Mouse (Mus musculus) heart, embryonic 10.5 days (tissue): Measurements from ENCODE around the gene Gm20517. TPM values are rescaled to one million over a fixed set of nuclear protein-coding genes. Genes with fewer than 3 reads are reported as not detected.

Experiments used
- DNase-seq: peaks from one replicate; pipeline ENCODE4 v3.0.0-alpha.2; 2017; ENCODE audit warnings: low spot score
- H3K27ac ChIP-seq: fragments of 300-500 bp; sonication (generic); 2 replicates; pipeline ENCODE4 v1.5.1; 2016; ENCODE audit warnings: mild to moderate bottlenecking
- H3K27me3 ChIP-seq: fragments of 300-500 bp; sonication (generic); 2 replicates; pipeline ENCODE4 v1.6.1; 2016; ENCODE audit warnings: mild to moderate bottlenecking; ENCODE audit not compliant: poor library complexity, insufficient read depth, severe bottlenecking
- H3K36me3 ChIP-seq: fragments of 300-500 bp; sonication (generic); 2 replicates; pipeline ENCODE4 v1.6.1; 2016; ENCODE audit warnings: mild to moderate bottlenecking, moderate library complexity
- H3K4me1 ChIP-seq: fragments of 300-500 bp; sonication (generic); 2 replicates; pipeline ENCODE4 v1.6.1; 2016; ENCODE audit warnings: mild to moderate bottlenecking
- H3K4me3 ChIP-seq: fragments of 300-500 bp; sonication (generic); 2 replicates; pipeline ENCODE4 v1.5.1; 2016; ENCODE audit warnings: mild to moderate bottlenecking, moderate library complexity
- H3K9me3 ChIP-seq: fragments of 300-500 bp; sonication (generic); 2 replicates; pipeline ENCODE4 v1.6.1; 2016; ENCODE audit warnings: mild to moderate bottlenecking, moderate library complexity
- WGBS: fragments of 180-500 bp; shearing (Covaris S2); methylation state at CpG from one replicate; pipeline ENCODE4 v1.1.7; 2016; 5-methylcytosine and 5-hydroxymethylcytosine counted together
- polyA plus RNA-seq: library from polyadenylated mRNA; unstranded; fragments of >200 nt; fragmentation: Nextera tagmentation; extraction: Ambion mirVana; gene quantifications from 2 replicates; pipeline ENCODE4 v1.2.1, GENCODE M21; 2016

Gene Gm20517
- polyA plus RNA-seq, result 1.6 and 2.1 TPM in 2 replicates

GRCm38 (mm10) chr17:47610849-47611660 lies at the start of gene Gm20517, which contains the start of the genes Bysl and Med20:
TSS of gene Gm20517 (plus strand) at chr17:47611589.
TSS of gene Bysl (minus strand) at chr17:47611492.
TSS of gene Med20 (plus strand) at chr17:47611582.
- H3K4me1 ChIP-seq, result peaks cover 21% of the 10 kb centered on the region
- under 1% methylated on average over 59 of the region's 59 CpGs for WGBS
- peak within 1 kb of the TSS; percentile 89 for H3K27ac ChIP-seq
- H3K36me3 ChIP-seq, result peaks cover 57% of the 10 kb centered on the region
- peak; percentile 98 for DNase-seq
- peak within 1 kb of the TSS; percentile 85 for H3K4me3 ChIP-seq
- no peaks in the 10 kb centered on the region for H3K9me3 ChIP-seq
- no peaks in the 10 kb centered on the region for H3K27me3 ChIP-seq

- H3K27ac ChIP-seq, result no peak overlapping the region
- WGBS, result 74% methylated on average over 6 of the region's 6 CpGs
- no peak for DNase-seq
Measured at GRCm38 (mm10) chr17:47562875-47563274, 48.5 kb upstream of the Gm20517 start.

GRCm38 (mm10) chr17:47564612-47565011 lies 46.8 kb upstream of the Gm20517 start:
- WGBS, result 56% methylated on average over 5 of the region's 5 CpGs
- no peak for DNase-seq
- H3K4me1 ChIP-seq, result peaks cover 12% of the 10 kb centered on the region
- no peaks in the 10 kb centered on the region for H3K27me3 ChIP-seq
- H3K27ac ChIP-seq, result no peak overlapping the region
- H3K9me3 ChIP-seq, result no peaks in the 10 kb centered on the region
- H3K36me3 ChIP-seq, result no peaks in the 10 kb centered on the region
- H3K4me3 ChIP-seq, result no peak overlapping the region

More at GRCm38 (mm10) chr17:47562875-47563274, 48.5 kb upstream of the Gm20517 start:
- Histone ChIP-seq H3K4me3 (no peak overlapping the region), H3K36me3 (no peaks in the 10 kb centered on the region), H3K9me3 (no peaks in the 10 kb centered on the region), H3K27me3 (no peaks in the 10 kb centered on the region), H3K4me1 (peaks cover 14% of the 10 kb centered on the region)

GRCm38 (mm10) chr17:47566133-47566532 lies 45.3 kb upstream of the Gm20517 start:
- peaks cover 4% of the 10 kb centered on the region; the same call in 1 of the 2 replicates for H3K4me1 ChIP-seq
- H3K4me3 ChIP-seq, result no peak overlapping the region
- DNase-seq, result no peak
- no peak overlapping the region for H3K27ac ChIP-seq
- H3K36me3 ChIP-seq, result no peaks in the 10 kb centered on the region
- H3K9me3 ChIP-seq, result no peaks in the 10 kb centered on the region
- WGBS, result 51% methylated on average over 2 of the region's 2 CpGs
- H3K27me3 ChIP-seq, result no peaks in the 10 kb centered on the region

GRCm38 (mm10) chr17:47567271-47567670 lies 44.1 kb upstream of the Gm20517 start:
- Histone ChIP-seq H3K4me1 (peaks cover 13% of the 10 kb centered on the region), H3K36me3 (no peaks in the 10 kb centered on the region), H3K9me3 (no peaks in the 10 kb centered on the region), H3K27me3 (no peaks in the 10 kb centered on the region), H3K4me3 (no peak overlapping the region), H3K27ac (peak overlapping the region; percentile 74)
- no peak for DNase-seq
- WGBS, result 64% methylated on average over 3 of the region's 3 CpGs

- H3K4me3 ChIP-seq, result no peak overlapping the region
- no peaks in the 10 kb centered on the region for H3K27me3 ChIP-seq
- DNase-seq, result no peak
- no peaks in the 10 kb centered on the region for H3K36me3 ChIP-seq
- peak overlapping the region; percentile 54; the same call in 1 of the 2 replicates for H3K27ac ChIP-seq
- 79% methylated on average over 3 of the region's 3 CpGs for WGBS
- peaks cover 13% of the 10 kb centered on the region for H3K4me1 ChIP-seq
- H3K9me3 ChIP-seq, result no peaks in the 10 kb centered on the region
Measured at GRCm38 (mm10) chr17:47568389-47568788, 43.0 kb upstream of the Gm20517 start.

- Histone ChIP-seq H3K36me3 (no peaks in the 10 kb centered on the region), H3K4me3 (no peak overlapping the region), H3K9me3 (no peaks in the 10 kb centered on the region), H3K27ac (peak overlapping the region; percentile 54; the same call in 1 of the 2 replicates), H3K27me3 (no peaks in the 10 kb centered on the region), H3K4me1 (peaks cover 13% of the 10 kb centered on the region)
- WGBS, result 84% methylated on average over 10 of the region's 10 CpGs
- DNase-seq, result no peak
Measured at GRCm38 (mm10) chr17:47568951-47569527, 42.4 kb upstream of the Gm20517 start.

- H3K9me3 ChIP-seq, result no peaks in the 10 kb centered on the region
- H3K27me3 ChIP-seq, result no peaks in the 10 kb centered on the region
- H3K36me3 ChIP-seq, result no peaks in the 10 kb centered on the region
- WGBS, result 45% methylated on average over 7 of the region's 7 CpGs
- no peak overlapping the region for H3K4me3 ChIP-seq
- no peak for DNase-seq
- peaks cover 22% of the 10 kb centered on the region for H3K4me1 ChIP-seq
- H3K27ac ChIP-seq, result no peak overlapping the region; the same call in 1 of the 2 replicates
Measured at GRCm38 (mm10) chr17:47571621-47572020, 39.8 kb upstream of the Gm20517 start.

GRCm38 (mm10) chr17:47572436-47572835 lies 39.0 kb upstream of the Gm20517 start:
- no peak for DNase-seq

GRCm38 (mm10) chr17:47574028-47574427 lies 37.4 kb upstream of the Gm20517 start:
- H3K27ac ChIP-seq, result no peak overlapping the region
- H3K27me3 ChIP-seq, result no peaks in the 10 kb centered on the region
- WGBS, result 60% methylated on average over 8 of the region's 8 CpGs
- H3K36me3 ChIP-seq, result no peaks in the 10 kb centered on the region
- no peak overlapping the region for H3K4me3 ChIP-seq
- no peaks in the 10 kb centered on the region for H3K9me3 ChIP-seq
- peaks cover 18% of the 10 kb centered on the region for H3K4me1 ChIP-seq
- no peak for DNase-seq

More at GRCm38 (mm10) chr17:47572436-47572835, 39.0 kb upstream of the Gm20517 start:
- H3K27me3 ChIP-seq, result no peaks in the 10 kb centered on the region
- peaks cover 18% of the 10 kb centered on the region for H3K4me1 ChIP-seq
- no peaks in the 10 kb centered on the region for H3K36me3 ChIP-seq
- no peaks in the 10 kb centered on the region for H3K9me3 ChIP-seq
- H3K27ac ChIP-seq, result no peak overlapping the region
- H3K4me3 ChIP-seq, result no peak overlapping the region

- Histone ChIP-seq H3K27me3 (no peaks in the 10 kb centered on the region), H3K36me3 (no peaks in the 10 kb centered on the region), H3K27ac (no peak overlapping the region), H3K4me1 (peaks cover 18% of the 10 kb centered on the region), H3K9me3 (no peaks in the 10 kb centered on the region), H3K4me3 (no peak overlapping the region)
- WGBS, result 54% methylated on average over 11 of the region's 11 CpGs
- no peak for DNase-seq
Measured at GRCm38 (mm10) chr17:47574830-47575229, 36.6 kb upstream of the Gm20517 start.

- 84% methylated on average over 6 of the region's 6 CpGs for WGBS
Measured at GRCm38 (mm10) chr17:47578655-47579054, 32.7 kb upstream of the Gm20517 start.

GRCm38 (mm10) chr17:47580962-47581361 lies 30.4 kb upstream of the Gm20517 start:
- H3K27ac ChIP-seq, result no peak overlapping the region
- H3K4me3 ChIP-seq, result no peak overlapping the region
- no peaks in the 10 kb centered on the region for H3K27me3 ChIP-seq
- DNase-seq, result no peak
- WGBS, result 83% methylated on average over 4 of the region's 4 CpGs
- H3K36me3 ChIP-seq, result no peaks in the 10 kb centered on the region
- no peaks in the 10 kb centered on the region for H3K4me1 ChIP-seq
- no peaks in the 10 kb centered on the region for H3K9me3 ChIP-seq

More at GRCm38 (mm10) chr17:47578655-47579054, 32.7 kb upstream of the Gm20517 start:
- Histone ChIP-seq H3K9me3 (no peaks in the 10 kb centered on the region), H3K27me3 (no peaks in the 10 kb centered on the region), H3K4me1 (peaks cover 9% of the 10 kb centered on the region; the same call in 1 of the 2 replicates), H3K27ac (no peak overlapping the region), H3K4me3 (no peak overlapping the region), H3K36me3 (no peaks in the 10 kb centered on the region)
- no peak for DNase-seq
